Mouse (Mus musculus) adrenal gland, adult 8-10 months (tissue): ENCODE data around the gene Msx1. TPM values are rescaled to one million over a fixed set of nuclear protein-coding genes. Genes with fewer than 3 reads are reported as not detected.
"Not testable (repeated sequence)": the region's sequence is repeated elsewhere in the genome, so short reads cannot be mapped to it uniquely, and the experiment has no call there.

Experiments used
- DNase-seq: peaks from one replicate; pipeline ENCODE4 v3.0.0; 2022
- total RNA-seq, 4 experiments: library from RNA; stranded (reverse); gene quantifications; 2 replicates each; pipeline ENCODE4 v1.2.4; 2022

Msx1 gene
- 1 to 10 TPM; 1.2 to 3.7 (median 2.3) TPM for total RNA-seq

- DNase-seq: peak; percentile 81
Measured at GRCm38 (mm10) chr5:37824461-37824795, at the start of gene Msx1. Msx1 (minus strand) TSS chr5:37824583.

GRCm38 (mm10) chr5:37865471-37865870 is 41.1 kb upstream of the Msx1 start:
- DNase-seq: no peak

- no peak for DNase-seq
Measured at GRCm38 (mm10) chr5:37864309-37864708, 39.9 kb upstream of the Msx1 start.

- DNase-seq: no peak
Measured at GRCm38 (mm10) chr5:37860846-37861245, 36.5 kb upstream of the Msx1 start.

GRCm38 (mm10) chr5:37860151-37860721 is 35.9 kb upstream of the Msx1 start:
- no peak for DNase-seq

- no peak for DNase-seq
Measured at GRCm38 (mm10) chr5:37857763-37858545, 33.6 kb upstream of the Msx1 start.

- DNase-seq: no peak
Measured at GRCm38 (mm10) chr5:37856057-37856456, 31.7 kb upstream of the Msx1 start.

- no peak for DNase-seq
Measured at GRCm38 (mm10) chr5:37854233-37854632, 29.9 kb upstream of the Msx1 start.

- DNase-seq: no peak
Measured at GRCm38 (mm10) chr5:37851305-37851982, 27.1 kb upstream of the Msx1 start.

- no peak for DNase-seq
Measured at GRCm38 (mm10) chr5:37848991-37849719, 24.8 kb upstream of the Msx1 start.

- no peak for DNase-seq
Measured at GRCm38 (mm10) chr5:37836267-37836646, 11.9 kb upstream of the Msx1 start.

- no peak for DNase-seq
Measured at GRCm38 (mm10) chr5:37835590-37836266, 11.3 kb upstream of the Msx1 start.

GRCm38 (mm10) chr5:37832766-37833165 is 8.4 kb upstream of the Msx1 start:
- no peak for DNase-seq

- DNase-seq: no peak
Measured at GRCm38 (mm10) chr5:37832031-37832430, 7.6 kb upstream of the Msx1 start.

GRCm38 (mm10) chr5:37830436-37830835 is 6.1 kb upstream of the Msx1 start:
- not testable (repeated sequence) for DNase-seq

GRCm38 (mm10) chr5:37829926-37830325 is 5.5 kb upstream of the Msx1 start:
- DNase-seq: no peak

- no peak for DNase-seq
Measured at GRCm38 (mm10) chr5:37829296-37829670, 4.9 kb upstream of the Msx1 start.

GRCm38 (mm10) chr5:37828591-37829295 is 4.4 kb upstream of the Msx1 start:
- no peak for DNase-seq

GRCm38 (mm10) chr5:37828001-37828400 is 3.6 kb upstream of the Msx1 start:
- no peak for DNase-seq

GRCm38 (mm10) chr5:37827626-37827950 is 3.2 kb upstream of the Msx1 start:
- no peak for DNase-seq

GRCm38 (mm10) chr5:37826706-37827625 is 2.6 kb upstream of the Msx1 start:
- DNase-seq: no peak
